Mouse (Mus musculus) stomach, postnatal 0 days (tissue): Measurements from ENCODE around the gene Ubxn1. TPM values are rescaled to one million over a fixed set of nuclear protein-coding genes. Genes with fewer than 3 reads are reported as not detected.

Source experiments
- ATAC-seq: fragments of 200-750 bp; cut with Nextera tagmentation; 2 replicates; pipeline ENCODE4 v1.8.0; 2017; ENCODE audit not compliant: low FRiP score, low TSS enrichment
- DNase-seq: peaks from one replicate; pipeline ENCODE4 v3.0.0-alpha.2; 2016; ENCODE audit warnings: low spot score
- H3K27ac ChIP-seq: fragments of 300-500 bp; sonication (generic); replicated peaks from 2 replicates; pipeline ENCODE4 v1.5.1; 2014; ENCODE audit warnings: mild to moderate bottlenecking, control low read depth
- H3K27me3 ChIP-seq: fragments of 300-500 bp; sonication (generic); 2 replicates; pipeline ENCODE4 v1.6.1; 2014; ENCODE audit warnings: low read length; ENCODE audit not compliant: control insufficient read depth, insufficient read depth
- H3K36me3 ChIP-seq: fragments of 300-500 bp; sonication (generic); 2 replicates; pipeline ENCODE4 v1.6.1; 2014; ENCODE audit warnings: low read length, mixed read lengths; ENCODE audit not compliant: control insufficient read depth, insufficient read depth
- H3K4me1 ChIP-seq: fragments of 300-500 bp; sonication (generic); replicated peaks from 2 replicates; pipeline ENCODE4 v1.6.1; 2014; ENCODE audit warnings: antibody characterized with exemption; ENCODE audit not compliant: control insufficient read depth, insufficient read depth
- H3K4me2 ChIP-seq: fragments of 300-500 bp; sonication (generic); replicated peaks from 2 replicates; pipeline ENCODE4 v1.6.1; 2014; ENCODE audit warnings: low read depth, mild to moderate bottlenecking, control low read depth, moderate library complexity
- H3K4me3 ChIP-seq: fragments of 300-500 bp; sonication (generic); 2 replicates; pipeline ENCODE4 v1.5.1; 2014; ENCODE audit warnings: low read depth, low read length, control low read depth
- H3K9ac ChIP-seq: fragments of 300-500 bp; sonication (generic); 2 replicates; pipeline ENCODE4 v1.6.1; 2014; ENCODE audit warnings: mild to moderate bottlenecking, low read length, control low read depth, mixed read lengths
- H3K9me3 ChIP-seq: fragments of 300-500 bp; sonication (generic); 2 replicates; pipeline ENCODE4 v1.6.1; 2016; ENCODE audit warnings: low read length; ENCODE audit not compliant: control insufficient read depth
- CTCF ChIP-seq: IDR thresholded peaks from 2 replicates; pipeline ENCODE4 v1.5.1; 2016; ENCODE audit warnings: antibody characterized with exemption, low read depth, mild to moderate bottlenecking, moderate library complexity
- EP300 ChIP-seq: optimal IDR thresholded peaks from 2 replicates; pipeline ENCODE3; 2016; ENCODE audit warnings: antibody characterized with exemption
- WGBS: fragments of 180-500 bp; shearing (Covaris S2); extraction: QIAGEN DNeasy Blood & Tissue Kit; methylation state at CpG from one replicate; pipeline ENCODE4 v1.1.7; 2014; 5-methylcytosine and 5-hydroxymethylcytosine counted together
- polyA plus RNA-seq: library from polyadenylated mRNA; unstranded; fragments of >200 nt; fragmentation: Nextera tagmentation; extraction: Ambion mirVana; gene quantifications from 2 replicates; pipeline ENCODE4 v1.2.1, GENCODE M21; 2015

The Ubxn1 gene
- polyA plus RNA-seq, 1 experiment from 2014 or later, result 195 TPM

- Histone ChIP-seq H3K9me3 (no peaks in the 10 kb centered on the region), H3K4me2 (no peak overlapping the region; the same call in 1 of the 2 replicates), H3K36me3 (no peaks in the 10 kb centered on the region), H3K27me3 (no peaks in the 10 kb centered on the region), H3K9ac (no peak overlapping the region), H3K4me1 (peaks cover 4% of the 10 kb centered on the region; the same call in 1 of the 2 replicates), H3K27ac (no peak overlapping the region; the same call in 1 of the 2 replicates), H3K4me3 (no peak overlapping the region)
- 55% methylated on average over 1 of the region's 1 CpGs for WGBS
- no peak for ATAC-seq
- DNase-seq, result no peak
- TF ChIP-seq CTCF, result no peak
- TF ChIP-seq EP300, result no peak
These were observed 15.8 kb downstream of the Ubxn1 start for GRCm38 (mm10) chr19:8886916-8887584.

GRCm38 (mm10) chr19:8887585-8888463 lies 16.5 kb downstream of the Ubxn1 start:
- Histone ChIP-seq H3K4me1 (peaks cover 4% of the 10 kb centered on the region; the same call in 1 of the 2 replicates), H3K27me3 (no peaks in the 10 kb centered on the region), H3K4me3 (peak overlapping the region; percentile 69), H3K4me2 (peak overlapping the region; percentile 63), H3K9ac (peak overlapping the region; percentile 78), H3K27ac (peak overlapping the region; percentile 75), H3K36me3 (no peaks in the 10 kb centered on the region), H3K9me3 (no peaks in the 10 kb centered on the region)
- 14% methylated on average over 19 of the region's 19 CpGs for WGBS
- no peak for TF ChIP-seq EP300
- no peak for TF ChIP-seq CTCF
- DNase-seq (peak; percentile 19), ATAC-seq (no peak)

GRCm38 (mm10) chr19:8888511-8889385 lies 17.5 kb downstream of the Ubxn1 start, which contains the start of the genes 1810009A15Rik and Gm49416:
TSS of gene 1810009A15Rik (plus strand) at chr19:8888853.
TSS of gene Gm49416 (plus strand) at chr19:8888926.
- Histone ChIP-seq H3K4me2 (peak within 1 kb of the TSS; percentile 63), H3K4me3 (peak within 1 kb of the TSS; percentile 69), H3K9me3 (no peaks in the 10 kb centered on the region), H3K27ac (peak within 1 kb of the TSS; percentile 85), H3K9ac (peak within 1 kb of the TSS; percentile 78), H3K36me3 (no peaks in the 10 kb centered on the region), H3K4me1 (peaks cover 4% of the 10 kb centered on the region; the same call in 1 of the 2 replicates), H3K27me3 (no peaks in the 10 kb centered on the region)
- under 1% methylated on average over 58 of the region's 58 CpGs for WGBS
- TF ChIP-seq CTCF (no peak), EP300 (no peak)
- DNase-seq, result peak; percentile 97
- ATAC-seq, result peak; percentile 94

GRCm38 (mm10) chr19:8892829-8893766 lies 21.8 kb downstream of the Ubxn1 start, which contains the start of gene Ints5:
TSS of gene Ints5 (plus strand) at chr19:8893005.
- peak; percentile 56 for ATAC-seq
- no peaks in the 10 kb centered on the region for H3K9me3 ChIP-seq
- H3K27me3 ChIP-seq, result no peaks in the 10 kb centered on the region
- TF ChIP-seq CTCF (no peak), EP300 (no peak)
- peak within 1 kb of the TSS; percentile 91 for H3K9ac ChIP-seq
- peak within 1 kb of the TSS; percentile 92 for H3K27ac ChIP-seq
- H3K4me2 ChIP-seq, result peak within 1 kb of the TSS; percentile 87
- peak; percentile 88 for DNase-seq
- H3K4me3 ChIP-seq, result peak within 1 kb of the TSS; percentile 88
- peaks cover 4% of the 10 kb centered on the region; the same call in 1 of the 2 replicates for H3K36me3 ChIP-seq
- 0 out of 2 replicates have a peak, but pooled peaks cover 3% of the 10 kb centered on the region for H3K4me1 ChIP-seq
- 1% methylated on average over 51 of the region's 54 CpGs for WGBS
